Mouse (Mus musculus) ES-E14 (cell line): ENCODE data around the gene Slc30a1.

Experiments
- CHD2 ChIP-seq: IDR thresholded peaks from 2 replicates; pipeline ENCODE4 v1.6.1; 2014; ENCODE audit warnings: mild to moderate bottlenecking, low read depth, low read length, inconsistent platforms
- HCFC1 ChIP-seq: IDR thresholded peaks from 2 replicates; pipeline ENCODE4 v1.6.1; 2012; ENCODE audit warnings: low read length, inconsistent platforms, borderline replicate concordance; ENCODE audit not compliant: insufficient read depth
- ZC3H11A ChIP-seq: IDR thresholded peaks from 2 replicates; pipeline ENCODE4 v1.6.1; 2012; ENCODE audit warnings: low read depth, mild to moderate bottlenecking, inconsistent platforms, low read length, borderline replicate concordance
- ZNF384 ChIP-seq: IDR thresholded peaks from 2 replicates; pipeline ENCODE4 v1.6.1; 2012; ENCODE audit warnings: low read depth, low read length, inconsistent platforms

DNA sequence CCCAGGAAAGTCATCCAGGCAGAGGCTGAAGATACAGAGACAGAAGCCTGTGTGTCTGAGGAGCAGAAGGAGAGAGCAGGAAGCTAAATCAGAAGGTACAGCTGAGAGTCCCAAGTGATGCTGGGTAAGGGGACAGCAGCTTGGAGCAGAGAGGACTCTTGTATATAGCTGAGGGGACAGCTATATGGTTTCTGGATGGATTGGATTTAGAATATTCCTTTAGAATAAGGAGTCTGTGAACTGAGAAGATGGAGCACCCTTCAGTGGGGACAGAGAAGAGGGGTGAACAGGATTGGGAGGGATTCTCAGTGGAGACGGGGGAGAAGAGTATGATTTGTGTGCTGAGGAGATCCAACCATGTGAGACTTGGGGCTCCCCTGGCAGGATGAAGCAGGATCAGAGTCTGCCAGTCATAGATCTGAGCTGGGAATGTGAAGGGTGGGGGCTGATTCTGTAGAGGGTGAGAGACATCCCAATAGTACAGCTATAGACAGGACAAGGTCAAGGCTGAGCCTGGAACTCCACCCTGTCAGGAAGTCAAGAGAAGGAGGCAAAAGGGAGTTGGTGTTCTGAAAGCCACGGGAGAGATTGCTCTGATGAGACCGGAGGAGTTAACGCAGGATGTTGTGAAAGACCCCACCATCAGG, 26.5 kb downstream of the Slc30a1 start:
- no peak for TF ChIP-seq ZNF384
- no peak for TF ChIP-seq ZC3H11A
- TF ChIP-seq HCFC1: no peak
- TF ChIP-seq CHD2: no peak
